Mouse (Mus musculus) E14TG2a.4 (cell line): Measurements from ENCODE around the gene Esam.
A peak's percentile ranks its signal among the peaks of the same experiment; 100 is the strongest.

Experiments used
- H3K27me3 ChIP-seq: 2 replicates; pipeline ENCODE4 v1.6.1; 2014; ENCODE audit warnings: low read length, control low read depth; ENCODE audit not compliant: insufficient read depth
- H3K36me3 ChIP-seq: 2 replicates; pipeline ENCODE4 v1.6.1; 2014; ENCODE audit warnings: low read length, control low read depth; ENCODE audit not compliant: insufficient read depth
- H3K4me1 ChIP-seq: replicated peaks from 2 replicates; pipeline ENCODE4 v1.6.1; 2014; ENCODE audit warnings: low read depth, low read length, control low read depth
- H3K4me3 ChIP-seq: replicated peaks from 2 replicates; pipeline ENCODE4 v1.5.1; 2014; ENCODE audit warnings: mild to moderate bottlenecking, low read length
- H3K9me3 ChIP-seq: 2 replicates; pipeline ENCODE4 v1.6.1; 2014; ENCODE audit warnings: low read length, control low read depth
- CTCF ChIP-seq: conservative IDR thresholded peaks from 2 replicates; pipeline ENCODE4 v1.5.1; 2014; ENCODE audit warnings: low read length
- NANOG ChIP-seq: IDR thresholded peaks from 2 replicates; pipeline ENCODE4 v1.6.1; 2014; ENCODE audit warnings: borderline replicate concordance, low read length, mixed read lengths
- POU5F1 ChIP-seq: IDR thresholded peaks from 2 replicates; pipeline ENCODE4 v1.6.1; 2014; ENCODE audit warnings: low read length, borderline replicate concordance

The Esam gene

DNA sequence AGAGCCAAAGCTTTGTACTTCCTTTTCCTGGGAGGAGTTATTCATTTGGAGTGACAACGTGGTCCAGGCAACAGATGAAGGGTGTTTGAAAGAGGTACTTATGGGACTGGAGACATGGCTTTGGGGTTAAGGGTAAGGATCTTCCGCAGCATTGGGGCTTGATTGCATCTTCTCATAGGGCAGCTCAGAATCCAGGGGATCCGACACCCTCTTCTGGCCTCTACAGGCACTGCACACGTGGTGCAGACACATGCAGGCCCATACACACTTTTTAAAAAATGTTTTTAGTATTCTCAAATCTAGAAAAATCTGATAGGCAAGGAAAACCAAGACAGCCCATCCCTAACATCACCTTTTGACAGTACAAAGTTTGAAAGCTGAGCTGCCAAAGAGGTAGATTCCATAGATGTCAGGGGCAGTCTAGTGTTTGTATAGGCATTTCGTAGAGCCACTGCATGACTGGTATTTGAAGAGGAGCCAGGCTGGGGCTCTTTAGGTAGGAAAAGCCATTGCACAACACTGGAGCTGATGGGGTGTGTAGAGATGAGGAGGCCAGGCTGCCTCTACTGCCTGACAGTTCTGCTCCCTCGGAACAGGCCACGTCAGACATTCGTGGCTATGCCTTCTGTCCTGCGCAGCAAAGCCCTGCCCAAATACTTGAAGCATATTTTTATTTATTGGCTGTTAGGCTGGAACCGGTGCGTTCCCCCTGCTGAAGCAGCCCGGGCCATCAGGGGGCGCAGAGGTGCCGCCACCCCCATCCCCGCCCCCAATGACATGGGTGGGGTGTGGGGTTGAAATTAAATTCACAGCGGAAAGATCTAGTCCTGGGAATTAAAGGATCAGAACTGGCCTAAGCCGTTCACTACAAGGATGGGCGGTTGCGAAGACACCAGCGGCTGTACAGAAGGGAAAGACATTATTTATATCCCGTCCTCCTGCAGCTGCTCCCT is 1.2 kb upstream of the Esam start:
- H3K4me3 ChIP-seq = peak overlapping the region; percentile 68
- TF ChIP-seq CTCF (peak; percentile 45), POU5F1 (no peak)

DNA sequence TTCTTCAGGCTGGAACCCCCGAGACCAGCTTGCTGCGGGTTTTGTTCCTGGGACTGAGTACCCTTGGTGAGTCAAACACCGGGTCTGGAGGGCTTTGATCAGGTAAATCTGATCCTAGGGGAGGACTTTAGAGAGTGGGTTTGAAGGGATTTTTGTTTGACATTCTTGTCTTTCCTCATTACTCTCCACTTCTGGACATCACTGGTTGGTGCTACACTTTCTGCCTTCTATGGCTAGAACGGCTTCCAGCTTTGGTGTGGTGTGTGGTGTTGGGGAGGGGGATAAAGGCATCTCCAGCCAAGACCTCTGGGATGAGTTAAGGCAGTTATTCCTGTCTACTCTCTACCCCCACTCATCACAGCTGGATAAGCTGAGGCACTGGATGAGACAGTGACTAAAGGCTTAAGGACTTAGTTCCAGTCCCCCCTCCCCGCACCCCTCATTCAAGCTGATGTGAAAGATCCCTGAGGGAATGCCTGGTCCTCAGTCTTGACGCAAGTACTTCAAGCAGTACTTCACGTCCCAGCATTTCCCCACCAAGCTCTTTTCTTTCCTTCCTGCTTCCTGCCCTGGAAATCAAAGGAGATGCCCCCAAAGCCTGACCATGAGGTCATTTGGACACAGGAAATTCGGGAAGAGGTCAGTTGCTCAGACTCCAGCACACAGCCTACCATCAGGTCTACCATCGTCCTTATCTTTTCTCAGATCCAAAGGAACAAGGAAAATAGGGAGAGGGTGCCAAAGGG is 520 bp downstream of the Esam start:
- TF ChIP-seq POU5F1 (no peak), CTCF (no peak)
- H3K4me1 ChIP-seq = peaks cover 79% of the 10 kb centered on the region
- peak overlapping the region; percentile 68 for H3K4me3 ChIP-seq
- no peaks in the 10 kb centered on the region for H3K9me3 ChIP-seq
- H3K27me3 ChIP-seq = peaks cover 64% of the 10 kb centered on the region
- peaks cover 26% of the 10 kb centered on the region for H3K36me3 ChIP-seq

More for the DNA sequence above, 1.2 kb upstream of the Esam start:
- Histone ChIP-seq H3K4me1 (peaks cover 71% of the 10 kb centered on the region), H3K9me3 (no peaks in the 10 kb centered on the region), H3K36me3 (peaks cover 43% of the 10 kb centered on the region), H3K27me3 (peaks cover 49% of the 10 kb centered on the region)

DNA sequence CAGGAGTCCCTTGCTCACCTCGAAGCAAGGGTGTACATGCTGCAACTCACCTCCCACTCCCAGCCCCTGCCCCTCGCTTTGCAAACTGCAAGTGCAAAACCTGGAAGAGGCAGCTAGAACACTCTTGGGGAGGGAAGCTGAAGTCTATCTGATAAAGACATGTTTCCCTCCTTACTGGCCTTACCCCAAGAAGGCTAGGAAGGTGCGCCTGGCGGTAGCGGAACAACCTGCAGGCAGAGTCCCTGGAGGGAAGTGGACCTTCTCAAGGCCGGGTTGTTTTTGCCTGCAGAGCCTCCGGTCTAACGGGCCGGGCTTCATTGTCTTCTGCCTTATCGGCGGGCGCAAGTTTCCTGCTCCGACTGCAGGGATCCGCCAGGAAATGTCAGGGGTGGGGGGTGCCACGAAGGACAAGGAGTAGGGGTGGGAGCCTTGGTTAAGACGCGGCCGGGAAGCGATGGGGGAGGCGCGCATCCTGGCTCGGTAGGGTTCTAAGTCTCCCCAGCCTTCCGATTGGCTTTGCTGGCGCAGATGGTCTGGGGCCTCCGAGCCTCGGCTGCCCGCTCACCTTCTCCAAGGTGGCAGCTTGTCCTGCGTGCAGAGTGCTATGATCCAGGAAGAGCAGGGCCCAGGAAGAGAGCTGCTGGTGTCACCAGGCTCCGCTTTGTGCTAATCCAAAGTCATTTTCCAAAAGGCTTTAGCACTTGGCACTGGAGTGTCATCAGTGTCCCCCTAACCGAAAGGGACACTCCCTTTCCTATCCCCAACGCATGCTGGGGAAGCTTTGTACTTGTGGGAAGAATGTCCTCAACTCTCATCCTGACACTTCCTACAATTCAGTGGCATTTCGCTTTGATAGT is 2.4 kb downstream of the Esam start:
- Histone ChIP-seq H3K27me3 (peaks cover 75% of the 10 kb centered on the region), H3K9me3 (no peaks in the 10 kb centered on the region), H3K4me1 (peaks cover 72% of the 10 kb centered on the region), H3K4me3 (peak overlapping the region; percentile 68), H3K36me3 (peaks cover 12% of the 10 kb centered on the region)
- TF ChIP-seq POU5F1 (no peak), NANOG (no peak), CTCF (peak; percentile 29)

GRCm38 (mm10) chr9:37530888-37531705 is 3.2 kb downstream of the Esam start:
- H3K4me1 ChIP-seq = peaks cover 63% of the 10 kb centered on the region
- peak; percentile 24 for TF ChIP-seq CTCF
- TF ChIP-seq NANOG = no peak
- H3K27me3 ChIP-seq = peaks cover 78% of the 10 kb centered on the region
- H3K36me3 ChIP-seq = peaks cover 6% of the 10 kb centered on the region; the same call in 1 of the 2 replicates
- peak overlapping the region; percentile 68 for H3K4me3 ChIP-seq
- H3K9me3 ChIP-seq = no peaks in the 10 kb centered on the region

- no peaks in the 10 kb centered on the region for H3K9me3 ChIP-seq
- H3K36me3 ChIP-seq = peaks cover 8% of the 10 kb centered on the region
- H3K4me3 ChIP-seq = no peak overlapping the region
- peaks cover 79% of the 10 kb centered on the region for H3K27me3 ChIP-seq
- H3K4me1 ChIP-seq = peaks cover 47% of the 10 kb centered on the region
- TF ChIP-seq NANOG (no peak), POU5F1 (no peak), CTCF (no peak)
These were observed 9.0 kb downstream of the Esam start for GRCm38 (mm10) chr9:37536851-37537250.

GRCm38 (mm10) chr9:37537658-37538250 is 9.9 kb downstream of the Esam start:
- Histone ChIP-seq H3K9me3 (no peaks in the 10 kb centered on the region), H3K4me1 (peaks cover 49% of the 10 kb centered on the region), H3K27me3 (peaks cover 72% of the 10 kb centered on the region), H3K36me3 (peaks cover 8% of the 10 kb centered on the region), H3K4me3 (no peak overlapping the region)
- TF ChIP-seq CTCF = no peak
- no peak for TF ChIP-seq NANOG
- no peak for TF ChIP-seq POU5F1

DNA sequence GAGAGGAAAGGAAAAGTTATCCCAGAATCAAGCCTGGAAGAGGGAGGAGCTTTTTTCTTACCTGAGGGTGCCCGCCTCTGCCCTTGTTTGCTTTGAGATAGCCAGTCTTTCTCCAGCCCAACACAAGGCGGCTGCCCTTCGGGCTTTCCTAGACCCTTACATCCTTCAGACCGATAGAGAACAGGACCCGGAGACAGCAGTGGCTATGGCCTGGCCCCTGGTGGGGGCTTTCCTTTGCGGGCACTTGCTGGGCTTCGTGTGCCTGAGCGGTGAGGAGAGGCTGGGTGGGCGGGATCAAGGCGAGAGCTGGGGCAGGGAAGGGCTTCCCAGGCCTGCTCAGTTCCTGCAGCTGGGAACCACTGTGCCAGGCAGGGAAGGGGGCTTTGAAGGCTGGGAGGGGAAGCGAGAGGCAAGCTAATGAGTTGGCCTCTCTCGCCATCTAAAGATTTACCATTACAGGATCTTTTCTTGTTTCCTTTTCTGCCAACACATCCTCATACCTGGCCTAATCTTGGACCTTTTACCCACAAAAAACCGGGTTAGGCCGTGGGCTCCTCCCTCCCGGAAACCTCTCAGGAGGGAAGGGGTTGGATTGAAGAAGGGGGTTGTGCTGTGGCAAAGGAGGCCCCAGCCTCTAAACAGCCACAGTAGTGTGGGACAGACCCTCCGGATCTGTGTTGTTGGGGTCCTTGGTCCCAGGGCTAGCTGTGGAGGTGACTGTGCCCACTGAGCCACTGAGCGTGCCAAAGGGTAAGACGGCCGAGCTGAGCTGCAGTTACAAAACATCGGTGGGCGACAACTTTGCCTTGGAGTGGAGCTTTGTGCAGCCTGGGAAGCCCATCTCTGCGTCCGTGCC is 11.5 kb downstream of the Esam start, which contains the start of gene Vsig2:
Gene Vsig2, plus strand, starts transcription at position 86 of the 856 bp plus-strand sequence.
- Histone ChIP-seq H3K4me3 (peak within 1 kb of the TSS; percentile 72), H3K27me3 (peaks cover 58% of the 10 kb centered on the region), H3K36me3 (peaks cover 7% of the 10 kb centered on the region), H3K4me1 (peaks cover 66% of the 10 kb centered on the region), H3K9me3 (no peaks in the 10 kb centered on the region)
- TF ChIP-seq POU5F1 (no peak), NANOG (no peak), CTCF (no peak)
